21 mouse cellular contexts compared by ENCODE assay signal in genomic region chr4:103208553-103208952, GRCm38 (mm10).
"Had no signal": no experiment of that assay in that cellular context is flagged by ENCODE, and none has a peak within 500 bp of the region (broad histone marks: within the 10 kb centered on the region; RNA-seq: fewer than 3 reads in every experiment).

No protein-coding gene starts in this region.

- H3K4me2 ChIP-seq: lung, embryonic 14.5 days; midbrain, embryonic 12.5 days; neural tube, embryonic 13.5 days; neural tube, embryonic 15.5 days; stomach, embryonic 15.5 days had no signal

- ATAC-seq: midbrain, embryonic 16.5 days had no signal

- H3K4me3 ChIP-seq: midbrain, embryonic 10.5 days; midbrain, embryonic 12.5 days; myocyte; neural tube, embryonic 13.5 days; neural tube, embryonic 15.5 days; stomach, embryonic 15.5 days had no signal

- H3K9me3 ChIP-seq: midbrain, embryonic 10.5 days; midbrain, embryonic 12.5 days; neural tube, embryonic 13.5 days; neural tube, embryonic 15.5 days; stomach, embryonic 15.5 days had no signal

- H3K27me3 ChIP-seq: midbrain, embryonic 12.5 days; neural tube, embryonic 13.5 days; neural tube, embryonic 15.5 days; stomach, embryonic 15.5 days had no signal

- DNase-seq: lung, adult 18-20 months; lung, embryonic 14.5 days; lung, postnatal 10 days; lung, postnatal 4 days; midbrain, embryonic 14.5 days; retina, postnatal 1 day; right cerebral cortex, adult 18-20 months; right cerebral cortex, postnatal 25 days; right cerebral cortex, postnatal 4 days; spleen, adult 18-20 months; thymus, adult 2 months; thymus, postnatal 14 days; thymus, postnatal 36 days had no signal

- H3K4me1 ChIP-seq: stomach, embryonic 15.5 days had no signal

- H3K27ac ChIP-seq: midbrain, embryonic 10.5 days; midbrain, embryonic 12.5 days; neural tube, embryonic 13.5 days; neural tube, embryonic 15.5 days; stomach, embryonic 15.5 days; stomach, postnatal 0 days had no signal

- H3K9ac ChIP-seq: lung, embryonic 14.5 days; midbrain, embryonic 12.5 days; neural tube, embryonic 13.5 days; neural tube, embryonic 15.5 days; stomach, embryonic 15.5 days had no signal
